Mouse (Mus musculus) layer of hippocampus, adult 9-11 months (tissue): ENCODE results near the gene Mrpl57.

Source experiments
- DNase-seq: peaks from one replicate; pipeline ENCODE4 v3.0.0; 2022

Gene Mrpl57

GRCm38 (mm10) chr14:57861987-57862412 lies 36.0 kb downstream of the Mrpl57 start:
- no peak for DNase-seq

DNA sequence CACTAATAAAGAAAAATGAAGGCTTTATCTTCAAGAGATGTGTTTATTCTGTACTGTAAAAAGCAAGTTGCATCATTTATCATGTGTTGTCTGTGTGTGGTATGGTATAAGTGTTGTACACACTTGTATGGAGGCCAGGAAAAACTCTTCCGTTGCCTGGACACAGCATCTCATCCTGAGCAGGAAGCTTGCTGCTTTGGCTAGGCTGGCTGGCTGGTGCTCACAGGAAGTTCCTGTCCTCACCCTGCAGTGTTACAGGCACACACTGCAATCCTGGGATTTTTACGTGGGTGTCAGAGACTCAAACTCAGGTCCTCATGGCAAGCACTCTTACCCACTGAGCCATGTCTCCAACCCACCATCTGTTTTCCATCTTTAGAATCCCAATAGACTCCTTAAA lies 37.1 kb downstream of the Mrpl57 start:
- DNase-seq = no peak

DNA sequence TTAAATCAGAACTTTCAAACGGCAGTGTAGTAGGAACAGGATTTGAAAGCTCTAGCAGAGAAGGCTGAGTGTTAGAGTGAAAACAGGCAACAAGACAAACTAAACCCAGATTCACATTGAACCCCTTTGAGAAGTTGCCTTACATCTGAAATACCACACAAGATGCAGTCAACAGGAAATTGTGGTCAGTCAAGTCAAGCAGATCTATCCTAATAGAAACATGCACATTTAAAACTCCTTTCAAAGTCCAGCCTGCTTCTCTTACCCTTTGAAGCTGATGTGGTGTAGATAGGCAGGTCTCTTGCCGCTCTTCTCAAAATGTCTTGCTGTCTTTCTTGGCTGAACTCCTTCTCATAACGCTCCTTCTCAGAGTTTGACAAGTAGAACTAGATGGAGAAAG lies 39.2 kb downstream of the Mrpl57 start:
- DNase-seq = no peak

DNA sequence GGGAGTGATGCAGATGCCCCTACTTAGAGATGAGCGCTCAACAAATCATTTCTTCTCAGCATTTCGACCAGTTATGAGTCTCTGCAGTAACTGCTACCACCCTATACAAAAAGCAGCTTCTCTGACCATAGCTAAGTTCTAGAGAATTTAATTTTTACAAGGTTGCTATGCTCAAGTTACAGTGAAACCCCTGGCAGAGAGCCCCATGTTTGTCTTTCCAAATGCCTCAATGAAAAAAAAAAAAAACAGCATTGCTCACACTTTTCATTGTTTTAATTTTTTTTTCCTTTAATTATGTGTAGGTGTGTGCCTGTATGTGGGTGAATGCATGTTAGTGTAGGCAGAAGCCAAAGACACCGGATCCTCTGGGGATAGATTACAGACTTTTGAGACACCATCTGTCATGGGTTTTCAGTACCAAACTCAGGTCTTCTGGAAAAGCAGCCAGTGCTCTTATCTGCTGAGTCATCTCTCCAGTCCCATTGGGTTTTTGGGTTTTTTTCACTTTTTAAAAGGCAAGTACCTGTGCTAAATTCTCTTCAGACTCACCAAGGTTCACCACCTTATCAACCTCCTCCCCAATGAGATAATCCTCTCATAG lies 40.7 kb downstream of the Mrpl57 start:
- peak; percentile 24 for DNase-seq

GRCm38 (mm10) chr14:57877921-57878320 lies 51.9 kb downstream of the Mrpl57 start:
- DNase-seq = no peak
